Mouse (Mus musculus) neural tube, embryonic 11.5 days (tissue): ENCODE data around the gene Fsip1. TPM values are rescaled to one million over a fixed set of nuclear protein-coding genes. Genes with fewer than 3 reads are reported as not detected.
"Not testable (repeated sequence)": the region's sequence is repeated elsewhere in the genome, so short reads cannot be mapped to it uniquely, and the experiment has no call there.

Experiments
- ATAC-seq: fragments of 200-750 bp; cut with Nextera tagmentation; 2 replicates; pipeline ENCODE4 v1.8.0; 2017; ENCODE audit warnings: moderate number of reproducible peaks, mild to moderate bottlenecking, moderate TSS enrichment, moderate library complexity; ENCODE audit not compliant: insufficient read depth, low FRiP score, low TSS enrichment
- DNase-seq: peaks from one replicate; pipeline ENCODE4 v3.0.0-alpha.2; 2015; ENCODE audit warnings: low spot score
- H3K27ac ChIP-seq: fragments of 300-500 bp; sonication (generic); 2 replicates; pipeline ENCODE4 v1.5.1; 2014; ENCODE audit warnings: low read depth, mild to moderate bottlenecking, low read length
- H3K27me3 ChIP-seq: fragments of 300-500 bp; sonication (generic); 2 replicates; pipeline ENCODE4 v1.6.1; 2014; ENCODE audit warnings: mild to moderate bottlenecking, low read length, mixed read lengths; ENCODE audit not compliant: control insufficient read depth, insufficient read depth
- H3K36me3 ChIP-seq: fragments of 300-500 bp; sonication (generic); 2 replicates; pipeline ENCODE4 v1.6.1; 2014; ENCODE audit warnings: mild to moderate bottlenecking, low read length, moderate library complexity, mixed read lengths; ENCODE audit not compliant: control insufficient read depth, insufficient read depth
- H3K4me1 ChIP-seq: fragments of 300-500 bp; sonication (generic); 2 replicates; pipeline ENCODE4 v1.6.1; 2014; ENCODE audit warnings: low read length, mixed read lengths; ENCODE audit not compliant: control insufficient read depth, insufficient read depth
- H3K4me2 ChIP-seq: fragments of 300-500 bp; sonication (generic); 2 replicates; pipeline ENCODE4 v1.6.1; 2014; ENCODE audit warnings: low read depth, mild to moderate bottlenecking, moderate library complexity
- H3K4me3 ChIP-seq: fragments of 300-500 bp; sonication (generic); 2 replicates; pipeline ENCODE4 v1.5.1; 2014; ENCODE audit warnings: low read depth, low read length
- H3K9ac ChIP-seq: fragments of 300-500 bp; sonication (generic); 2 replicates; pipeline ENCODE4 v1.6.1; 2014; ENCODE audit warnings: mild to moderate bottlenecking, low read length
- H3K9me3 ChIP-seq: fragments of 300-500 bp; sonication (generic); 2 replicates; pipeline ENCODE4 v1.6.1; 2016; ENCODE audit warnings: low read length; ENCODE audit not compliant: control insufficient read depth
- WGBS: fragments of 180-500 bp; shearing (Covaris S2); extraction: QIAGEN DNeasy Blood & Tissue Kit; methylation state at CpG from one replicate; pipeline ENCODE4 v1.1.7; 2014; 5-methylcytosine and 5-hydroxymethylcytosine counted together
- polyA plus RNA-seq: library from polyadenylated mRNA; unstranded; fragments of >200 nt; fragmentation: Nextera tagmentation; extraction: Ambion mirVana; gene quantifications from 2 replicates; pipeline ENCODE4 v1.2.1, GENCODE M21; 2014

Gene Fsip1
- polyA plus RNA-seq, 1 experiment from 2014 or later, result 2.6 TPM

- H3K27me3 ChIP-seq, result no peaks in the 10 kb centered on the region
- WGBS, result 80% methylated on average over 7 of the region's 7 CpGs
- H3K9ac ChIP-seq, result no peak overlapping the region
- H3K27ac ChIP-seq, result no peak overlapping the region
- no peak overlapping the region for H3K4me2 ChIP-seq
- H3K4me3 ChIP-seq, result no peak overlapping the region
- ATAC-seq, result no peak
- H3K4me1 ChIP-seq, result no peaks in the 10 kb centered on the region
- no peaks in the 10 kb centered on the region for H3K9me3 ChIP-seq
- no peak for DNase-seq
- H3K36me3 ChIP-seq, result no peaks in the 10 kb centered on the region
Observed at GRCm38 (mm10) chr2:118295505-118295904, 38.7 kb upstream of the Fsip1 start.

- Histone ChIP-seq H3K9ac (no peak overlapping the region), H3K36me3 (no peaks in the 10 kb centered on the region), H3K27ac (no peak overlapping the region), H3K4me2 (no peak overlapping the region), H3K9me3 (no peaks in the 10 kb centered on the region), H3K4me1 (no peaks in the 10 kb centered on the region), H3K4me3 (no peak overlapping the region), H3K27me3 (no peaks in the 10 kb centered on the region)
- ATAC-seq (no peak), DNase-seq (no peak)
- WGBS, result 82% methylated on average over 5 of the region's 5 CpGs
Observed at GRCm38 (mm10) chr2:118293583-118293982, 36.8 kb upstream of the Fsip1 start.

- not testable (repeated sequence) for DNase-seq, H3K4me1 ChIP-seq, H3K36me3 ChIP-seq, ATAC-seq, H3K4me2 ChIP-seq, H3K27ac ChIP-seq, H3K27me3 ChIP-seq, H3K9me3 ChIP-seq, H3K9ac ChIP-seq, H3K4me3 ChIP-seq
- WGBS, result 88% methylated on average over 7 of the region's 7 CpGs
Observed at GRCm38 (mm10) chr2:118289066-118289460, 32.3 kb upstream of the Fsip1 start.

- no peak overlapping the region for H3K4me2 ChIP-seq
- H3K9me3 ChIP-seq, result no peaks in the 10 kb centered on the region
- no peaks in the 10 kb centered on the region for H3K4me1 ChIP-seq
- no peak for ATAC-seq
- no peaks in the 10 kb centered on the region for H3K27me3 ChIP-seq
- no peak for DNase-seq
- no peak overlapping the region for H3K4me3 ChIP-seq
- no peak overlapping the region for H3K27ac ChIP-seq
- no peaks in the 10 kb centered on the region for H3K36me3 ChIP-seq
- no peak overlapping the region for H3K9ac ChIP-seq
- WGBS, result 90% methylated on average over 9 of the region's 9 CpGs
Observed at GRCm38 (mm10) chr2:118288326-118289065, 31.7 kb upstream of the Fsip1 start.

- 87% methylated on average over 4 of the region's 4 CpGs for WGBS
- Histone ChIP-seq H3K36me3 (no peaks in the 10 kb centered on the region), H3K9ac (no peak overlapping the region), H3K4me2 (no peak overlapping the region), H3K4me1 (no peaks in the 10 kb centered on the region), H3K27ac (no peak overlapping the region), H3K9me3 (no peaks in the 10 kb centered on the region), H3K27me3 (no peaks in the 10 kb centered on the region), H3K4me3 (no peak overlapping the region)
- ATAC-seq, result no peak
- DNase-seq, result no peak
Observed at GRCm38 (mm10) chr2:118287678-118288077, 30.9 kb upstream of the Fsip1 start.

GRCm38 (mm10) chr2:118282467-118282866 is 25.7 kb upstream of the Fsip1 start:
- no peaks in the 10 kb centered on the region for H3K9me3 ChIP-seq
- H3K27me3 ChIP-seq, result no peaks in the 10 kb centered on the region
- no peaks in the 10 kb centered on the region for H3K4me1 ChIP-seq
- DNase-seq (no peak), ATAC-seq (no peak)
- no peak overlapping the region for H3K4me2 ChIP-seq
- H3K4me3 ChIP-seq, result no peak overlapping the region
- no peak overlapping the region for H3K9ac ChIP-seq
- 81% methylated on average over 3 of the region's 3 CpGs for WGBS
- H3K27ac ChIP-seq, result no peak overlapping the region
- H3K36me3 ChIP-seq, result no peaks in the 10 kb centered on the region

GRCm38 (mm10) chr2:118278249-118278648 is 21.5 kb upstream of the Fsip1 start:
- no peak for ATAC-seq
- 91% methylated on average over 8 of the region's 8 CpGs for WGBS

GRCm38 (mm10) chr2:118271606-118272005 is 14.8 kb upstream of the Fsip1 start:
- no peak for DNase-seq
- no peak overlapping the region for H3K4me3 ChIP-seq
- H3K27me3 ChIP-seq, result no peaks in the 10 kb centered on the region
- no peaks in the 10 kb centered on the region for H3K9me3 ChIP-seq
- H3K9ac ChIP-seq, result no peak overlapping the region
- no peaks in the 10 kb centered on the region for H3K4me1 ChIP-seq
- no peaks in the 10 kb centered on the region for H3K36me3 ChIP-seq
- no peak overlapping the region for H3K4me2 ChIP-seq
- 92% methylated on average over 10 of the region's 10 CpGs for WGBS
- no peak for ATAC-seq
- H3K27ac ChIP-seq, result no peak overlapping the region

More at GRCm38 (mm10) chr2:118278249-118278648, 21.5 kb upstream of the Fsip1 start:
- Histone ChIP-seq H3K4me2 (no peak overlapping the region), H3K9ac (no peak overlapping the region), H3K27me3 (no peaks in the 10 kb centered on the region), H3K27ac (no peak overlapping the region), H3K36me3 (no peaks in the 10 kb centered on the region), H3K9me3 (no peaks in the 10 kb centered on the region), H3K4me1 (no peaks in the 10 kb centered on the region), H3K4me3 (no peak overlapping the region)
- DNase-seq, result no peak

GRCm38 (mm10) chr2:118270213-118270612 is 13.4 kb upstream of the Fsip1 start:
- no peak for DNase-seq
- H3K9me3 ChIP-seq, result no peaks in the 10 kb centered on the region
- no peak overlapping the region for H3K9ac ChIP-seq
- no peaks in the 10 kb centered on the region for H3K36me3 ChIP-seq
- H3K4me1 ChIP-seq, result no peaks in the 10 kb centered on the region
- WGBS, result 65% methylated on average over 14 of the region's 14 CpGs
- H3K4me3 ChIP-seq, result no peak overlapping the region
- H3K4me2 ChIP-seq, result no peak overlapping the region
- no peak for ATAC-seq
- no peaks in the 10 kb centered on the region for H3K27me3 ChIP-seq
- no peak overlapping the region for H3K27ac ChIP-seq
